Mouse (Mus musculus) kidney, postnatal 0 days (tissue): ENCODE results near the gene Adpgk. TPM values are rescaled to one million over a fixed set of nuclear protein-coding genes. Genes with fewer than 3 reads are reported as not detected.

Source experiments
- ATAC-seq: fragments of 200-750 bp; cut with Nextera tagmentation; replicated peaks from 2 replicates; pipeline ENCODE4 v1.8.0; 2017; ENCODE audit warnings: low read depth, moderate number of reproducible peaks, moderate TSS enrichment, moderate library complexity; ENCODE audit not compliant: low FRiP score
- DNase-seq: peaks from one replicate; pipeline ENCODE4 v3.0.0-alpha.2; 2016; ENCODE audit warnings: low spot score
- H3K27ac ChIP-seq: fragments of 300-500 bp; sonication (generic); 2 replicates; pipeline ENCODE4 v1.5.1; 2014; ENCODE audit warnings: mild to moderate bottlenecking
- H3K27me3 ChIP-seq: fragments of 300-500 bp; sonication (generic); 2 replicates; pipeline ENCODE4 v1.6.1; 2014; ENCODE audit warnings: low read length, mixed read lengths; ENCODE audit not compliant: insufficient read depth
- H3K36me3 ChIP-seq: fragments of 300-500 bp; sonication (generic); 2 replicates; pipeline ENCODE4 v1.6.1; 2014; ENCODE audit warnings: low read length, mixed read lengths; ENCODE audit not compliant: insufficient read depth
- H3K4me1 ChIP-seq: fragments of 300-500 bp; sonication (generic); replicated peaks from 2 replicates; pipeline ENCODE4 v1.6.1; 2014; ENCODE audit warnings: antibody characterized with exemption, low read length, mixed read lengths; ENCODE audit not compliant: insufficient read depth
- H3K4me2 ChIP-seq: fragments of 300-500 bp; sonication (generic); 2 replicates; pipeline ENCODE4 v1.6.1; 2014; ENCODE audit warnings: mild to moderate bottlenecking, low read length, moderate library complexity, mixed read lengths
- H3K4me3 ChIP-seq: fragments of 300-500 bp; sonication (generic); replicated peaks from 2 replicates; pipeline ENCODE4 v1.5.1; 2014; ENCODE audit warnings: low read depth, low read length
- H3K9ac ChIP-seq: fragments of 300-500 bp; sonication (generic); 2 replicates; pipeline ENCODE4 v1.6.1; 2014; ENCODE audit warnings: low read depth, low read length
- H3K9me3 ChIP-seq: fragments of 300-500 bp; sonication (generic); replicated peaks from 2 replicates; pipeline ENCODE4 v1.6.1; 2016; ENCODE audit warnings: low read length, inconsistent platforms, mixed read lengths
- CTCF ChIP-seq: IDR thresholded peaks from 2 replicates; pipeline ENCODE4 v1.5.1; 2016; ENCODE audit warnings: antibody characterized with exemption, low read depth, mild to moderate bottlenecking, moderate library complexity
- WGBS: fragments of 180-500 bp; shearing (Covaris S2); extraction: QIAGEN DNeasy Blood & Tissue Kit; methylation state at CpG from one replicate; pipeline ENCODE4 v1.1.7; 2014; 5-methylcytosine and 5-hydroxymethylcytosine counted together
- polyA plus RNA-seq: library from polyadenylated mRNA; unstranded; fragments of >200 nt; fragmentation: Nextera tagmentation; extraction: Ambion mirVana; gene quantifications from 2 replicates; pipeline ENCODE4 v1.2.1, GENCODE M21; 2015

Gene Adpgk
- polyA plus RNA-seq, 1 experiment from 2014 or later = 26.0 TPM

- DNase-seq (no peak), ATAC-seq (no peak)
- H3K27ac ChIP-seq = no peak overlapping the region
- no peak overlapping the region for H3K4me2 ChIP-seq
- WGBS = 79% methylated on average over 6 of the region's 6 CpGs
- H3K9me3 ChIP-seq = no peaks in the 10 kb centered on the region
- no peak overlapping the region for H3K9ac ChIP-seq
- no peaks in the 10 kb centered on the region for H3K4me1 ChIP-seq
- no peak for TF ChIP-seq CTCF
- H3K36me3 ChIP-seq = no peaks in the 10 kb centered on the region
- H3K4me3 ChIP-seq = no peak overlapping the region
- no peaks in the 10 kb centered on the region for H3K27me3 ChIP-seq
These were observed 5.7 kb upstream of the Adpgk start for GRCm38 (mm10) chr9:59285614-59286013.

GRCm38 (mm10) chr9:59288058-59288457, 3.3 kb upstream of the Adpgk start:
- ATAC-seq = no peak
- no peak overlapping the region for H3K27ac ChIP-seq
- TF ChIP-seq CTCF = no peak
- H3K4me1 ChIP-seq = 0 out of 2 replicates have a peak, but pooled peaks cover 3% of the 10 kb centered on the region
- H3K36me3 ChIP-seq = no peaks in the 10 kb centered on the region
- H3K9ac ChIP-seq = no peak overlapping the region
- no peak overlapping the region for H3K4me3 ChIP-seq
- no peak for DNase-seq
- H3K4me2 ChIP-seq = no peak overlapping the region
- WGBS = 86% methylated on average over 5 of the region's 5 CpGs
- no peaks in the 10 kb centered on the region for H3K9me3 ChIP-seq
- no peaks in the 10 kb centered on the region for H3K27me3 ChIP-seq

- DNase-seq (no peak), ATAC-seq (no peak)
- WGBS = 72% methylated on average over 3 of the region's 3 CpGs
- Histone ChIP-seq H3K36me3 (no peaks in the 10 kb centered on the region), H3K27ac (no peak overlapping the region), H3K27me3 (no peaks in the 10 kb centered on the region), H3K4me3 (no peak overlapping the region), H3K4me2 (no peak overlapping the region), H3K9me3 (no peaks in the 10 kb centered on the region), H3K9ac (no peak overlapping the region), H3K4me1 (0 out of 2 replicates have a peak, but pooled peaks cover 3% of the 10 kb centered on the region)
- TF ChIP-seq CTCF = no peak
These were observed 2.5 kb upstream of the Adpgk start for GRCm38 (mm10) chr9:59288685-59289410.

GRCm38 (mm10) chr9:59289529-59290115, 1.7 kb upstream of the Adpgk start:
- TF ChIP-seq CTCF = no peak
- ATAC-seq (no peak), DNase-seq (no peak)
- no peaks in the 10 kb centered on the region for H3K9me3 ChIP-seq
- 0 out of 2 replicates have a peak, but pooled peaks cover 3% of the 10 kb centered on the region for H3K4me1 ChIP-seq
- no peak overlapping the region for H3K4me3 ChIP-seq
- no peaks in the 10 kb centered on the region for H3K27me3 ChIP-seq
- 81% methylated on average over 6 of the region's 6 CpGs for WGBS
- no peak overlapping the region for H3K9ac ChIP-seq
- H3K4me2 ChIP-seq = no peak overlapping the region
- no peak overlapping the region for H3K27ac ChIP-seq
- no peaks in the 10 kb centered on the region for H3K36me3 ChIP-seq

- Histone ChIP-seq H3K27ac (peak overlapping the region; percentile 87), H3K4me2 (peak overlapping the region; percentile 76), H3K27me3 (no peaks in the 10 kb centered on the region), H3K4me1 (0 out of 2 replicates have a peak, but pooled peaks cover 3% of the 10 kb centered on the region), H3K9ac (peak overlapping the region; percentile 76), H3K9me3 (no peaks in the 10 kb centered on the region), H3K4me3 (peak overlapping the region; percentile 77), H3K36me3 (no peaks in the 10 kb centered on the region)
- 2% methylated on average over 39 of the region's 50 CpGs for WGBS
- DNase-seq (peak; percentile 37), ATAC-seq (no peak)
- no peak for TF ChIP-seq CTCF
These were observed 532 bp downstream of the Adpgk start for GRCm38 (mm10) chr9:59291688-59292492.

GRCm38 (mm10) chr9:59292493-59292875, 1.1 kb downstream of the Adpgk start:
- TF ChIP-seq CTCF = no peak
- peak overlapping the region; percentile 76 for H3K4me2 ChIP-seq
- no peaks in the 10 kb centered on the region for H3K36me3 ChIP-seq
- peak overlapping the region; percentile 77 for H3K4me3 ChIP-seq
- 31% methylated on average over 3 of the region's 3 CpGs for WGBS
- H3K27ac ChIP-seq = no peak overlapping the region
- 0 out of 2 replicates have a peak, but pooled peaks cover 3% of the 10 kb centered on the region for H3K4me1 ChIP-seq
- H3K9ac ChIP-seq = no peak overlapping the region
- ATAC-seq (no peak), DNase-seq (no peak)
- H3K9me3 ChIP-seq = no peaks in the 10 kb centered on the region
- H3K27me3 ChIP-seq = no peaks in the 10 kb centered on the region
